Mouse (Mus musculus): ENCODE data around the gene Rnf213.

DNA sequence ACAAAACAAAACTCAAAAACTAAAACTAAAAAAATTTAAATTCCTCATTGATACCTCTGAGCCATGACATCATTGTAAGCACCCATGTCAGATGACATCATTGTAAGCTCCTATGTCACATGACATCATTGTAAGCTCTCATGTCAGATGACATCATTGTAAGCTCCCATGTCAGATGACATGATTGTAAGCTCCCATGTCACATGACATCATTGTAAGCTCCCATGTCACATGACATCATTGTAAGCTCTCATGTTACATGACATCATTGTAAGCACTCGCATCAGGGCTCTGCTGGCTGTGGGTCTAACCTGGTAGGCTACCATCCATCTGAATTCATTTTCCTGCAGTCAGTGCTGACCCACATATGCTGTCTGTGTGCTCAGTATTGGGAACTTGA is 14.3 kb upstream of the Rnf213 start:
- no peak for TF ChIP-seq POLR2A (IDR thresholded peaks at IDR 0.05; ENCODE audit: borderline replicate concordance, control insufficient read depth, low read depth, low read length)
- TF ChIP-seq CTCF (IDR thresholded peaks at IDR 0.05; ENCODE audit: control insufficient read depth, insufficient read depth, low read length), result no peak

Measured in bone marrow, adult 2 months (tissue).